In genomic region chrX:140375628-140376027, GRCm38 (mm10) we compare ENCODE assay signal across 22 mouse cellular contexts. TPM values are rescaled to one million over a fixed set of nuclear protein-coding genes. Genes with fewer than 3 reads are reported as not detected.
DNase-seq lines count a peak whose midpoint lies in the region; ATAC-seq and TF ChIP-seq lines count a peak whose summit lies in the region.
"Had no signal": no experiment of that assay in that cellular context is flagged by ENCODE, and none has a peak within 500 bp of the region (broad histone marks: within the 10 kb centered on the region; RNA-seq: fewer than 3 reads in every experiment).

No protein-coding gene starts in this region.

- peaks cover 100% of the 10 kb centered on the region for H3K27me3 ChIP-seq in midbrain, embryonic 10.5 days (ENCODE audit: low read depth, poor library complexity, severe bottlenecking)
- H3K27me3 ChIP-seq in midbrain, embryonic 16.5 days (ENCODE audit: control insufficient read depth, insufficient read depth, low read depth, low read length) = peaks cover 8% of the 10 kb centered on the region
- no peaks in the 10 kb centered on the region; the same call in 1 of the 2 replicates for H3K27me3 ChIP-seq in neural tube, embryonic 12.5 days (replicated peaks)

- no peak for TF ChIP-seq POLR2A in lung, adult 2 months (IDR thresholded peaks at IDR 0.05; ENCODE audit: borderline replicate concordance, extremely low read depth, low read depth, low read length)

- H3K4me2 ChIP-seq in midbrain, embryonic 16.5 days (ENCODE audit: low read length) = no peak overlapping the region
- H3K4me2 ChIP-seq in neural tube, embryonic 12.5 days (replicated peaks) = no peak overlapping the region
- H3K4me2 ChIP-seq: kidney, embryonic 15.5 days; limb, embryonic 13.5 days; liver, embryonic 13.5 days; lung, embryonic 15.5 days; midbrain, embryonic 12.5 days had no signal

- H3K4me3 ChIP-seq in midbrain, embryonic 10.5 days = no peak overlapping the region
- H3K4me3 ChIP-seq in midbrain, embryonic 16.5 days (ENCODE audit: low read depth, low read length) = no peak overlapping the region
- no peak overlapping the region for H3K4me3 ChIP-seq in neural tube, embryonic 12.5 days
- H3K4me3 ChIP-seq in lung, adult 2 months (replicated peaks; ENCODE audit: extremely low read depth, low read depth, low read length) = no peak overlapping the region
- H3K4me3 ChIP-seq: forebrain, embryonic 10.5 days; heart, adult 2 months; kidney, embryonic 15.5 days; limb, embryonic 13.5 days; liver, embryonic 13.5 days; lung, embryonic 15.5 days; midbrain, embryonic 12.5 days had no signal

- WGBS in midbrain, embryonic 10.5 days = 29% methylated on average over 4 of the region's 4 CpGs
- 36% methylated on average over 4 of the region's 4 CpGs for WGBS in midbrain, embryonic 16.5 days
- WGBS in neural tube, embryonic 12.5 days = 27% methylated on average over 4 of the region's 4 CpGs
- WGBS in lung, adult 2 months = 56% methylated on average over 4 of the region's 4 CpGs

- peaks cover 3% of the 10 kb centered on the region; the same call in 1 of the 2 replicates for H3K4me1 ChIP-seq in midbrain, embryonic 10.5 days
- no peaks in the 10 kb centered on the region for H3K4me1 ChIP-seq in midbrain, embryonic 16.5 days (ENCODE audit: control insufficient read depth, insufficient read depth, low read length)
- no peaks in the 10 kb centered on the region for H3K4me1 ChIP-seq in neural tube, embryonic 12.5 days
- no peaks in the 10 kb centered on the region for H3K4me1 ChIP-seq in lung, adult 2 months (ENCODE audit: control insufficient read depth, insufficient read depth, low read length)
- H3K4me1 ChIP-seq: kidney, embryonic 15.5 days; limb, embryonic 13.5 days; liver, embryonic 13.5 days; lung, embryonic 15.5 days; midbrain, embryonic 12.5 days had no signal

- H3K36me3 ChIP-seq in midbrain, embryonic 10.5 days = no peaks in the 10 kb centered on the region
- H3K36me3 ChIP-seq in midbrain, embryonic 16.5 days (ENCODE audit: control insufficient read depth, insufficient read depth, low read length) = no peaks in the 10 kb centered on the region
- no peaks in the 10 kb centered on the region for H3K36me3 ChIP-seq in neural tube, embryonic 12.5 days
- H3K36me3 ChIP-seq: forebrain, embryonic 10.5 days; G1E; kidney, embryonic 15.5 days; limb, embryonic 13.5 days; liver, embryonic 13.5 days; lung, embryonic 15.5 days; midbrain, embryonic 12.5 days had no signal

- no peak for ATAC-seq in midbrain, embryonic 16.5 days
- peak; percentile 61 for ATAC-seq in neural tube, embryonic 12.5 days (ENCODE audit: low FRiP score, low read depth)
- ATAC-seq: intestine, embryonic 16.5 days had no signal

- no peak overlapping the region for H3K9ac ChIP-seq in midbrain, embryonic 16.5 days (ENCODE audit: low read depth, low read length)
- no peak overlapping the region for H3K9ac ChIP-seq in neural tube, embryonic 12.5 days
- H3K9ac ChIP-seq: kidney, embryonic 15.5 days; limb, embryonic 13.5 days; liver, embryonic 13.5 days; lung, embryonic 15.5 days; midbrain, embryonic 12.5 days had no signal

- TF ChIP-seq CTCF in lung, adult 2 months (IDR thresholded peaks at IDR 0.05; ENCODE audit: insufficient read depth, low read length) = no peak

- H3K9me3 ChIP-seq in midbrain, embryonic 10.5 days (replicated peaks) = no peaks in the 10 kb centered on the region
- no peaks in the 10 kb centered on the region for H3K9me3 ChIP-seq in midbrain, embryonic 16.5 days (replicated peaks; ENCODE audit: control insufficient read depth, low read length, poor library complexity, severe bottlenecking)
- H3K9me3 ChIP-seq in neural tube, embryonic 12.5 days = no peaks in the 10 kb centered on the region
- H3K9me3 ChIP-seq: forebrain, embryonic 10.5 days; G1E; kidney, embryonic 15.5 days; limb, embryonic 13.5 days; liver, embryonic 13.5 days; lung, embryonic 15.5 days; midbrain, embryonic 12.5 days had no signal

- H3K27ac ChIP-seq in midbrain, embryonic 10.5 days (replicated peaks) = no peak overlapping the region
- no peak overlapping the region for H3K27ac ChIP-seq in midbrain, embryonic 16.5 days (ENCODE audit: low read length)
- H3K27ac ChIP-seq in neural tube, embryonic 12.5 days = no peak overlapping the region
- H3K27ac ChIP-seq: forebrain, embryonic 10.5 days; heart, adult 2 months; kidney, embryonic 15.5 days; limb, embryonic 13.5 days; liver, embryonic 13.5 days; lung, embryonic 15.5 days; midbrain, embryonic 12.5 days had no signal

- DNase-seq in midbrain, embryonic 10.5 days (ENCODE audit: low spot score) = peak; percentile 11
- DNase-seq in ZHBTc4 (ENCODE audit: low read depth, low spot score) = peak; percentile 37
- DNase-seq in embryo, embryonic 11 days = peak; percentile 32
- no peak for DNase-seq in urinary bladder, postnatal 10 days (ENCODE audit: low spot score)
- DNase-seq in lung, adult 2 months = no peak
- DNase-seq: adrenal gland, postnatal 36 days; cerebellum, adult 2 months; gastrocnemius, postnatal 25 days; heart, adult 2 months; kidney, postnatal 4 days; liver, embryonic 13.5 days; lung, postnatal 4 days; thymus, postnatal 36 days had no signal

RNA-seq across cellular contexts. Expression of gene Frmpd3, which starts 33.6 kb away (rescaled TPM):
- polyA plus RNA-seq in midbrain, embryonic 10.5 days (2016; fragmentation: Nextera tagmentation; extraction: Ambion mirVana) = 0.59 and 1.0 TPM in 2 replicates
- 3.6 and 5.2 TPM in 2 replicates for polyA plus RNA-seq in midbrain, embryonic 16.5 days (2015; fragmentation: Nextera tagmentation; extraction: Ambion mirVana)
- polyA plus RNA-seq in neural tube, embryonic 12.5 days (2016; fragmentation: Nextera tagmentation; extraction: Ambion mirVana) = 2.7 and 3.9 TPM in 2 replicates
- 0.06 and 0.11 TPM in 2 replicates for polyA plus RNA-seq in lung, adult 2 months (2012; rRNA removed)
- polyA plus RNA-seq: G1E; intestine, embryonic 16.5 days; liver, embryonic 13.5 days had no signal

Comparison
In these comparisons a context has a peak if more than half of its experiments do, and no peak if none do; other contexts are left out.
1. DNase-seq: peak in midbrain, embryonic 10.5 days (single experiment), ZHBTc4 (single experiment) and embryo, embryonic 11 days (single experiment); none in urinary bladder, postnatal 10 days (single experiment) and lung, adult 2 months (single experiment).